Mouse (Mus musculus) liver, postnatal 0 days (tissue): Measurements from ENCODE around the gene Mafb. TPM values are rescaled to one million over a fixed set of nuclear protein-coding genes. Genes with fewer than 3 reads are reported as not detected.

Experiments
- ATAC-seq: fragments of 200-750 bp; cut with Nextera tagmentation; 2 replicates; pipeline ENCODE4 v1.8.0; 2017; ENCODE audit warnings: mild to moderate bottlenecking, moderate library complexity
- DNase-seq: peaks from one replicate; pipeline ENCODE4 v3.0.0-alpha.2; 2016
- H3K27ac ChIP-seq: fragments of 300-500 bp; sonication (generic); 2 replicates; pipeline ENCODE4 v1.5.1; 2014; ENCODE audit warnings: antibody characterized with exemption, moderate library complexity, mild to moderate bottlenecking, low read depth
- H3K27me3 ChIP-seq: fragments of 300-500 bp; sonication (generic); 2 replicates; pipeline ENCODE4 v1.6.1; 2014; ENCODE audit warnings: low read length, control low read depth, mixed read lengths; ENCODE audit not compliant: insufficient read depth
- H3K36me3 ChIP-seq: fragments of 300-500 bp; sonication (generic); replicated peaks from 2 replicates; pipeline ENCODE4 v1.6.1; 2014; ENCODE audit warnings: mild to moderate bottlenecking, control low read depth, low read length, moderate library complexity, mixed read lengths; ENCODE audit not compliant: insufficient read depth
- H3K4me1 ChIP-seq: fragments of 300-500 bp; sonication (generic); 2 replicates; pipeline ENCODE4 v1.6.1; 2014; ENCODE audit warnings: antibody characterized with exemption, mild to moderate bottlenecking, control low read depth; ENCODE audit not compliant: insufficient read depth
- H3K4me2 ChIP-seq: fragments of 300-500 bp; sonication (generic); 2 replicates; pipeline ENCODE4 v1.6.1; 2014; ENCODE audit warnings: low read depth, mild to moderate bottlenecking, low read length, moderate library complexity, mixed read lengths
- H3K4me3 ChIP-seq: fragments of 300-500 bp; sonication (generic); 2 replicates; pipeline ENCODE4 v1.5.1; 2014; ENCODE audit warnings: low read depth, low read length
- H3K9ac ChIP-seq: fragments of 300-500 bp; sonication (generic); replicated peaks from 2 replicates; pipeline ENCODE4 v1.6.1; 2014; ENCODE audit warnings: mild to moderate bottlenecking, moderate library complexity
- H3K9me3 ChIP-seq: fragments of 300-500 bp; sonication (generic); 2 replicates; pipeline ENCODE4 v1.6.1; 2016; ENCODE audit warnings: mild to moderate bottlenecking, control low read depth, low read length, mixed read lengths
- CTCF ChIP-seq: sonication (generic); IDR thresholded peaks from 2 replicates; pipeline ENCODE4 v1.5.1; 2016; ENCODE audit warnings: antibody characterized with exemption, low read depth
- EP300 ChIP-seq: IDR thresholded peaks from 2 replicates; pipeline ENCODE4 v1.6.1; 2016; ENCODE audit warnings: antibody characterized with exemption, low read depth, mild to moderate bottlenecking
- WGBS: fragments of 180-500 bp; shearing (Covaris S2); extraction: QIAGEN DNeasy Blood & Tissue Kit; methylation state at CpG from one replicate; pipeline ENCODE4 v1.1.7; 2014; ENCODE audit not compliant: insufficient replicate concordance; 5-methylcytosine and 5-hydroxymethylcytosine counted together
- polyA plus RNA-seq: library from polyadenylated mRNA; unstranded; fragments of >200 nt; fragmentation: Nextera tagmentation; extraction: Ambion mirVana; gene quantifications from 2 replicates; pipeline ENCODE4 v1.2.1, GENCODE M21; 2015

Gene Mafb
- polyA plus RNA-seq, 1 experiment from 2014 or later, result 9.2 TPM

- ATAC-seq, result no peak
- no peak for DNase-seq
- peaks cover 90% of the 10 kb centered on the region for H3K27me3 ChIP-seq
- peaks cover 5% of the 10 kb centered on the region for H3K4me1 ChIP-seq
- WGBS, result 7% methylated on average over 12 of the region's 12 CpGs
- no peak overlapping the region for H3K9ac ChIP-seq
- no peak overlapping the region for H3K27ac ChIP-seq
- TF ChIP-seq CTCF (no peak), EP300 (no peak)
- peak overlapping the region; percentile 87 for H3K4me2 ChIP-seq
- H3K36me3 ChIP-seq, result no peaks in the 10 kb centered on the region
- H3K4me3 ChIP-seq, result peak overlapping the region; percentile 55
- H3K9me3 ChIP-seq, result no peaks in the 10 kb centered on the region
These were observed 2.2 kb downstream of the Mafb start for GRCm38 (mm10) chr2:160364666-160365065.

- Histone ChIP-seq H3K9me3 (no peaks in the 10 kb centered on the region), H3K4me1 (peaks cover 5% of the 10 kb centered on the region), H3K4me2 (peak overlapping the region; percentile 87), H3K27ac (no peak overlapping the region), H3K4me3 (peak overlapping the region; percentile 55), H3K9ac (no peak overlapping the region), H3K27me3 (peaks cover 88% of the 10 kb centered on the region), H3K36me3 (no peaks in the 10 kb centered on the region)
- no peak for TF ChIP-seq CTCF
- no peak for TF ChIP-seq EP300
- DNase-seq, result no peak
- ATAC-seq, result no peak
- 9% methylated on average over 9 of the region's 9 CpGs for WGBS
These were observed 2.7 kb downstream of the Mafb start for GRCm38 (mm10) chr2:160364128-160364650.

GRCm38 (mm10) chr2:160363201-160363600 is 3.7 kb downstream of the Mafb start:
- 0 out of 2 replicates have a peak overlapping the region, but pooled peaks have one; percentile 6 for H3K4me2 ChIP-seq
- ATAC-seq (no peak), DNase-seq (no peak)
- 28% methylated on average over 4 of the region's 4 CpGs for WGBS
- H3K4me1 ChIP-seq, result peaks cover 5% of the 10 kb centered on the region
- H3K36me3 ChIP-seq, result no peaks in the 10 kb centered on the region
- TF ChIP-seq CTCF (no peak), EP300 (no peak)
- H3K4me3 ChIP-seq, result no peak overlapping the region
- H3K27ac ChIP-seq, result no peak overlapping the region
- no peaks in the 10 kb centered on the region for H3K9me3 ChIP-seq
- H3K9ac ChIP-seq, result no peak overlapping the region
- H3K27me3 ChIP-seq, result peaks cover 84% of the 10 kb centered on the region

GRCm38 (mm10) chr2:160361442-160362121 is 5.3 kb downstream of the Mafb start:
- H3K9ac ChIP-seq, result no peak overlapping the region
- WGBS, result 16% methylated on average over 16 of the region's 16 CpGs
- peaks cover 5% of the 10 kb centered on the region for H3K4me1 ChIP-seq
- TF ChIP-seq CTCF (no peak), EP300 (no peak)
- H3K27me3 ChIP-seq, result peaks cover 69% of the 10 kb centered on the region
- ATAC-seq, result 0 out of 2 replicates have a peak, but pooled peaks have one; percentile 35
- no peak overlapping the region for H3K27ac ChIP-seq
- no peaks in the 10 kb centered on the region for H3K36me3 ChIP-seq
- peak overlapping the region; percentile 22; the same call in 1 of the 2 replicates for H3K4me2 ChIP-seq
- no peak for DNase-seq
- no peak overlapping the region for H3K4me3 ChIP-seq
- no peaks in the 10 kb centered on the region for H3K9me3 ChIP-seq

- 18% methylated on average over 8 of the region's 8 CpGs for WGBS
- ATAC-seq (no peak), DNase-seq (no peak)
- Histone ChIP-seq H3K36me3 (no peaks in the 10 kb centered on the region), H3K9me3 (no peaks in the 10 kb centered on the region), H3K27ac (no peak overlapping the region), H3K4me2 (no peak overlapping the region), H3K4me1 (no peaks in the 10 kb centered on the region), H3K27me3 (peaks cover 57% of the 10 kb centered on the region), H3K9ac (no peak overlapping the region), H3K4me3 (no peak overlapping the region)
- no peak for TF ChIP-seq EP300
These were observed 6.5 kb downstream of the Mafb start for GRCm38 (mm10) chr2:160360234-160360874.

GRCm38 (mm10) chr2:160358896-160359295 is 8.0 kb downstream of the Mafb start:
- no peak overlapping the region for H3K27ac ChIP-seq
- H3K4me1 ChIP-seq, result no peaks in the 10 kb centered on the region
- 9% methylated on average over 4 of the region's 4 CpGs for WGBS
- H3K27me3 ChIP-seq, result peaks cover 49% of the 10 kb centered on the region
- DNase-seq, result no peak
- H3K9me3 ChIP-seq, result no peaks in the 10 kb centered on the region
- no peaks in the 10 kb centered on the region for H3K36me3 ChIP-seq
- H3K4me3 ChIP-seq, result no peak overlapping the region
- no peak overlapping the region for H3K4me2 ChIP-seq
- no peak for ATAC-seq
- TF ChIP-seq EP300, result no peak
- no peak for TF ChIP-seq CTCF
- H3K9ac ChIP-seq, result no peak overlapping the region
